Mouse (Mus musculus) urinary bladder, postnatal 10 days (tissue): ENCODE measurements around the gene Srsf11.

Source experiments
- DNase-seq: peaks from one replicate; pipeline ENCODE4 v3.0.0; 2022; ENCODE audit warnings: low spot score

Gene Srsf11

GRCm38 (mm10) chr3:157979619-157980018, 56.8 kb downstream of the Srsf11 start:
- DNase-seq, result no peak

DNA sequence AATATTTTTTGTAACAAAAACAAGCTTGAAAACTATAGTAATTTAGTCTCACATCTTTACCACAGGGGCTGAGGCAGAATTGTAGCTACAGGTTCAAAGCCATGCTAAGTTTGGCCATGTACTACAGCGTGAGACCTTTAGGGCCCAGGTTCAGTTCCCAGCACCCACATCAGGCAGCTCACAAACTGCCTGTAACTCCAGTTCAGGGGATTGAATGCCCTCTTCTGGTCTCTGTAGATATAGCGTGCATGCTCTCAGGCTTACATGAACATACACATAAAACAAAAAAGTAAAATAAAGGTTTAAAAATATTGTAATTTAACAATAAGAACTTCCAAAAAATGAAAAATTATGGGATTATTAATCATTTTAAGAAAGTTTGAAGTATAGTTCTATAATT, 63.2 kb downstream of the Srsf11 start:
- no peak for DNase-seq

DNA sequence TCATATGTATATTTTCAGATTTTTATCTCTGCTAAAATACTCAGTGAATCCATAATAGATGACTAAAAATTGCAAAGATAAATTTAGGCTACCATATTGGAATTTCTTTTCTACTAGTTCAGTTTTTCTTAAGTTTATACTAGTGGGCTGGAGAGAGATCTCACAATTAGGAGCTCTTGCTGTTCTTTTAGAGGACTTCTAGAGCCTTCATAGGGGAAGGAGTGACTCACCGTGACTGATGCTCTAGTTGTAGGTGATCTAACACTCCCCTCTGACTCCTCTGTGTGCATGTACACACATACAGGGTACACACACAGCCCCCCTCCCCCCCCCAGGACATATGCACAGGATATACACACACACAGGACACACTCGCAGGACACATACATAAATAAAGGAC, 65.3 kb downstream of the Srsf11 start:
- no peak for DNase-seq
